Mouse (Mus musculus) lung, embryonic 16.5 days (tissue): ENCODE data around the gene Gm45717. TPM values are rescaled to one million over a fixed set of nuclear protein-coding genes. Genes with fewer than 3 reads are reported as not detected.

Source experiments
- ATAC-seq: fragments of 200-750 bp; cut with Nextera tagmentation; 2 replicates; pipeline ENCODE4 v1.8.0; 2017; ENCODE audit warnings: low read depth, mild to moderate bottlenecking, moderate library complexity
- H3K27ac ChIP-seq: fragments of 300-500 bp; sonication (generic); 2 replicates; pipeline ENCODE4 v1.5.1; 2014; ENCODE audit warnings: mild to moderate bottlenecking, control low read depth, low read length
- H3K27me3 ChIP-seq: fragments of 300-500 bp; sonication (generic); 2 replicates; pipeline ENCODE4 v1.6.1; 2014; ENCODE audit warnings: low read depth, low read length, mixed read lengths; ENCODE audit not compliant: control insufficient read depth, insufficient read depth
- H3K36me3 ChIP-seq: fragments of 300-500 bp; sonication (generic); 2 replicates; pipeline ENCODE4 v1.6.1; 2014; ENCODE audit warnings: low read length; ENCODE audit not compliant: control insufficient read depth, insufficient read depth
- H3K4me1 ChIP-seq: fragments of 300-500 bp; sonication (generic); replicated peaks from 2 replicates; pipeline ENCODE4 v1.6.1; 2014; ENCODE audit warnings: low read length, mixed read lengths; ENCODE audit not compliant: control insufficient read depth, insufficient read depth
- H3K4me2 ChIP-seq: fragments of 300-500 bp; sonication (generic); 2 replicates; pipeline ENCODE4 v1.6.1; 2014; ENCODE audit warnings: low read depth, low read length, control low read depth
- H3K4me3 ChIP-seq: fragments of 300-500 bp; sonication (generic); 2 replicates; pipeline ENCODE4 v1.5.1; 2014; ENCODE audit warnings: mild to moderate bottlenecking, low read length, control low read depth
- H3K9ac ChIP-seq: fragments of 300-500 bp; sonication (generic); 2 replicates; pipeline ENCODE4 v1.6.1; 2014; ENCODE audit warnings: low read length, control low read depth
- H3K9me3 ChIP-seq: fragments of 300-500 bp; sonication (generic); 2 replicates; pipeline ENCODE4 v1.6.1; 2016; ENCODE audit warnings: low read length; ENCODE audit not compliant: control insufficient read depth
- WGBS: fragments of 180-500 bp; shearing (Covaris S2); extraction: QIAGEN DNeasy Blood & Tissue Kit; methylation state at CpG from one replicate; pipeline ENCODE4 v1.1.7; 2014; 5-methylcytosine and 5-hydroxymethylcytosine counted together
- polyA plus RNA-seq: library from polyadenylated mRNA; unstranded; fragments of >200 nt; fragmentation: Nextera tagmentation; extraction: Ambion mirVana; gene quantifications from 2 replicates; pipeline ENCODE4 v1.2.1, GENCODE M21; 2015

Gene Gm45717
- polyA plus RNA-seq, 1 experiment from 2014 or later = not detected

- WGBS = 20% methylated on average over 4 of the region's 4 CpGs
- no peaks in the 10 kb centered on the region for H3K36me3 ChIP-seq
- H3K4me2 ChIP-seq = no peak overlapping the region
- peaks cover 12% of the 10 kb centered on the region for H3K4me1 ChIP-seq
- ATAC-seq = no peak
- peaks cover 54% of the 10 kb centered on the region for H3K27me3 ChIP-seq
- H3K27ac ChIP-seq = no peak overlapping the region
- H3K9me3 ChIP-seq = no peaks in the 10 kb centered on the region
- no peak overlapping the region for H3K9ac ChIP-seq
- no peak overlapping the region for H3K4me3 ChIP-seq
Observed at GRCm38 (mm10) chr7:140919911-140920310, 35.8 kb downstream of the Gm45717 start.

DNA sequence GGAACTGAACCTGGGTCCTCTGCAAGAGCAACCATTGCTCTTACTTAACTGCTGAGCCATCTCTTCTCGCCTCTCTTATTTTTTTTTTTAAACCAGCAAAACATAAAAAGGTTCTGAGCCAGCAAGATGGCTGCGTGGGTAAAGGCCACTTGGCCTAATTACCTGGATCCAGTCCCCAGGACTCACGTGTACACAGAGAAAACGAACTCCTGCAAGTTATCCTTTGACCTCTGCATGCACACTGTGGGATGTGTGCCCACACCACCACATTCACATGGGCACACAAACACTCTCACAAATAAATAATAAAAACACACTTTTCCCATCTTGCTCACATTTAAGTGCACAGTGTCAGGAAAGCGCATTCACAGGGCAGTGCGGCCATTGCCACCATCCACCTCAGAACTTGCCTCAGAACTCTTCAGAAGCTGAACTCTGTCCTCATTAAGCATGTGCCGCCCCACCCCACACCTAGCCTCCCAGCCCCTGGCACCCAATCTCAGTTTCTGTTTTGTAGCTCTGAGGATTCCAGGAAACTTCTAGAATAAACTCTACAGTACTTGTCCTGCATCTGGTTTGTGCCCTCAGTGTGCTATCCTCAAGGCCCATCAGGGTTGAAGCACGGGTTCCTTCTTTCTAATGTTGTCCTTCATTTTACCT is 41.6 kb downstream of the Gm45717 start:
- no peak overlapping the region for H3K27ac ChIP-seq
- ATAC-seq = no peak
- WGBS = 80% methylated on average over 8 of the region's 8 CpGs

GRCm38 (mm10) chr7:140912846-140913482 is 42.8 kb downstream of the Gm45717 start:
- ATAC-seq = peak; percentile 41
- no peak overlapping the region for H3K27ac ChIP-seq
- H3K4me2 ChIP-seq = no peak overlapping the region
- H3K36me3 ChIP-seq = no peaks in the 10 kb centered on the region
- H3K4me1 ChIP-seq = peaks cover 4% of the 10 kb centered on the region; the same call in 1 of the 2 replicates
- no peaks in the 10 kb centered on the region for H3K9me3 ChIP-seq
- 49% methylated on average over 5 of the region's 5 CpGs for WGBS
- no peaks in the 10 kb centered on the region for H3K27me3 ChIP-seq
- no peak overlapping the region for H3K4me3 ChIP-seq
- no peak overlapping the region for H3K9ac ChIP-seq

More for the DNA sequence above, 41.6 kb downstream of the Gm45717 start:
- Histone ChIP-seq H3K27me3 (no peaks in the 10 kb centered on the region; the same call in 1 of the 2 replicates), H3K4me2 (no peak overlapping the region), H3K36me3 (no peaks in the 10 kb centered on the region), H3K9me3 (no peaks in the 10 kb centered on the region), H3K4me1 (no peaks in the 10 kb centered on the region), H3K9ac (no peak overlapping the region), H3K4me3 (no peak overlapping the region)

DNA sequence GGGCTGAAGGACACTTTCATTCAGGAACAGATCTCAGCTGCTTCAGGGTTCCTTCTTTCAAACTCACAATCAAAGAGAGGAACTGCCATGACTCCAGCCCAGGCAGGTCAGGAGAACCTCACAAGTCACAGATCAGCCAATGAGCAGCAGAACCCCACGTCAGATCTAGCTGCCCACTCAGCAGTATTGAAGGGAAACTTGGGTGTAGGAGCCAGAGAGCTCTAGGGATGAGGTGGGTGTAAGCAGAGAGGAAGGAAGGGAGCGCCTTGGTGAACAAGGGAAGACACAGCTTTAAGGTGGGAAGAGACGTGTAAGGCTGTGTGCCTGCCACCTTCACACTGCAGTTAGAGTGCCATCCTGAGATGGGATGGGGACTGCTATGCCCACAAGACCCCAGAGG is 43.4 kb downstream of the Gm45717 start:
- Histone ChIP-seq H3K4me1 (peaks cover 4% of the 10 kb centered on the region; the same call in 1 of the 2 replicates), H3K36me3 (no peaks in the 10 kb centered on the region), H3K9me3 (no peaks in the 10 kb centered on the region), H3K4me2 (no peak overlapping the region), H3K27me3 (no peaks in the 10 kb centered on the region), H3K4me3 (no peak overlapping the region), H3K27ac (no peak overlapping the region), H3K9ac (no peak overlapping the region)
- no peak for ATAC-seq
- 71% methylated on average over 3 of the region's 3 CpGs for WGBS

DNA sequence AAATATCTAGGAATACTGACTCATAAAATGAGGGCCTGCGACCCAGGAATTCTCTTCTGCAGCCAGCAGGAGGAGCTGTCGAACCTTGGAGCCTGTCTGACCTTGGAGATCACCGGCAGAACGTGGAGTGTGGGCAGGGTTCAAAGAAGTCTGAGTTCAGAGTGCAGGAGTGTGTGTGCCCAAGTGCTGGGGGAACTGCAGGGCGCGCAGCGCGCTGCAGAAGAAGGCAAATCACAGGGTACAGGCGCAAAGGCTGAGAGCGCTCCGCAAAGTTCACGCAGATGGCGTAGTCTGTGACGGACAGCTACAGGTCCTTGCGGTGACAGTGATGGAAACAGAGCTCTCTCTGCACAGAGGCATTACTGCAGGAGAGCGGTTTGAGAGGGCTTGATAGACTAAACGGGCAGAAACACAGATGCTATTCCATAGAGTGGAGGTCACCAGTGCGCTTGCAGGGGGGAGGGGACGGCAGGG is 47.1 kb downstream of the Gm45717 start:
- 2% methylated on average over 19 of the region's 19 CpGs for WGBS
- Histone ChIP-seq H3K9me3 (no peaks in the 10 kb centered on the region), H3K4me2 (peak overlapping the region; percentile 86), H3K36me3 (no peaks in the 10 kb centered on the region), H3K4me3 (peak overlapping the region; percentile 51), H3K9ac (peak overlapping the region; percentile 54; the same call in 1 of the 2 replicates), H3K4me1 (peaks cover 4% of the 10 kb centered on the region; the same call in 1 of the 2 replicates), H3K27ac (no peak overlapping the region), H3K27me3 (no peaks in the 10 kb centered on the region)
- peak; percentile 81; the same call in 1 of the 2 replicates for ATAC-seq

- WGBS = 41% methylated on average over 7 of the region's 7 CpGs
- H3K27ac ChIP-seq = no peak overlapping the region
- H3K4me2 ChIP-seq = no peak overlapping the region
- no peak overlapping the region for H3K9ac ChIP-seq
- no peaks in the 10 kb centered on the region for H3K36me3 ChIP-seq
- peaks cover 4% of the 10 kb centered on the region; the same call in 1 of the 2 replicates for H3K4me1 ChIP-seq
- H3K4me3 ChIP-seq = no peak overlapping the region
- ATAC-seq = no peak
- no peaks in the 10 kb centered on the region for H3K27me3 ChIP-seq
- no peaks in the 10 kb centered on the region for H3K9me3 ChIP-seq
Observed at GRCm38 (mm10) chr7:140908181-140908580, 47.6 kb downstream of the Gm45717 start.

DNA sequence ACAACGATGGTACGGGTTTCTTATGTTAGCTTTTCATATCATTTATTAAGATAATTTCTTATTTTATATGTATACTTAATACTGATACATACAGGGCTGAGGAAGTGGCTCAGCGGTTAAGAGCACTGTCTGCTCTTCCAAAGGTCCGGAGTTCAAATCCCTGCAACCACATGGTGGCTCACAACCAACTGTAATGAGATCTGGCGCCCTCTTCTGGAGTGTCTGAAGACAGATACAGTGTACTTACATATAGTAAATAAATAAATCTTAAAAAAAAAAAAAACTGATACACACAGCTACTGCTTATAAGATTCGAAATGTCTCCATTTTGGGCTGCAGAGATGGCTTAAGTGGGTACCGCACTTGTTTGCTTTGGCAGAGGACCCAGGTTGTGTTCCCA is 48.0 kb downstream of the Gm45717 start:
- H3K9me3 ChIP-seq = no peaks in the 10 kb centered on the region
- no peak for ATAC-seq
- no peak overlapping the region for H3K9ac ChIP-seq
- 77% methylated on average over 7 of the region's 7 CpGs for WGBS
- H3K4me2 ChIP-seq = no peak overlapping the region
- no peak overlapping the region for H3K27ac ChIP-seq
- no peak overlapping the region for H3K4me3 ChIP-seq
- H3K27me3 ChIP-seq = no peaks in the 10 kb centered on the region
- no peaks in the 10 kb centered on the region for H3K36me3 ChIP-seq
- peaks cover 4% of the 10 kb centered on the region; the same call in 1 of the 2 replicates for H3K4me1 ChIP-seq

GRCm38 (mm10) chr7:140907131-140907530 is 48.6 kb downstream of the Gm45717 start:
- H3K9me3 ChIP-seq = no peaks in the 10 kb centered on the region
- H3K36me3 ChIP-seq = no peaks in the 10 kb centered on the region
- no peak for ATAC-seq
- no peaks in the 10 kb centered on the region for H3K27me3 ChIP-seq
- H3K4me1 ChIP-seq = peaks cover 4% of the 10 kb centered on the region; the same call in 1 of the 2 replicates
- H3K4me3 ChIP-seq = no peak overlapping the region
- no peak overlapping the region for H3K9ac ChIP-seq
- 70% methylated on average over 13 of the region's 13 CpGs for WGBS
- no peak overlapping the region for H3K27ac ChIP-seq
- H3K4me2 ChIP-seq = no peak overlapping the region

GRCm38 (mm10) chr7:140905642-140906081 is 50.1 kb downstream of the Gm45717 start:
- no peak for ATAC-seq
- Histone ChIP-seq H3K4me2 (no peak overlapping the region), H3K9ac (no peak overlapping the region), H3K27me3 (no peaks in the 10 kb centered on the region), H3K36me3 (no peaks in the 10 kb centered on the region), H3K27ac (no peak overlapping the region), H3K9me3 (no peaks in the 10 kb centered on the region), H3K4me1 (peaks cover 4% of the 10 kb centered on the region; the same call in 1 of the 2 replicates), H3K4me3 (no peak overlapping the region)
- 85% methylated on average over 2 of the region's 2 CpGs for WGBS
